Mouse (Mus musculus) lung, postnatal 14 days (tissue): Measurements from ENCODE around the gene Nfkbia.

ENCODE experiments used
- DNase-seq: peaks from one replicate; pipeline ENCODE4 v3.0.0; 2021

The Nfkbia gene

DNA sequence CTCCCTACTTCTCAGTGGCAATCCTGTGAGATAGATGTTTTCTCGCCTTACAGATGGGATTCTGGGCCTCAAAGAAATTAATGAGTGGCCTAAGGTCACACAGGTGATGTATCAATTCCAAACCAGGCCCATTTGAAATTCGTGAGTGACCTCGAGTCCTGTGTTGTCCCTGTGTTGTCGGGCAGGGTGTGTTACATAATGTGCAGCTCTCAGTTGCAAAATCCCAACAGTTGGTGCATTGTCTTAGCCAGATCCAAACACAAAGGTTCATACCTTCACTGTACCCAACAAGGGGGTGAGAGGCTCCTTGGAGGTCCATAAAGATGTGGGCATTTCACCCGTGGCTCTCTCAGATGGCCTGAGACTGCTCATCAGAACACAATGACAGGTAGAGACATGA, 52.0 kb downstream of the Nfkbia start:
- no peak for DNase-seq
